Mouse (Mus musculus): Measurements from ENCODE around the gene Tbc1d15.

DNA sequence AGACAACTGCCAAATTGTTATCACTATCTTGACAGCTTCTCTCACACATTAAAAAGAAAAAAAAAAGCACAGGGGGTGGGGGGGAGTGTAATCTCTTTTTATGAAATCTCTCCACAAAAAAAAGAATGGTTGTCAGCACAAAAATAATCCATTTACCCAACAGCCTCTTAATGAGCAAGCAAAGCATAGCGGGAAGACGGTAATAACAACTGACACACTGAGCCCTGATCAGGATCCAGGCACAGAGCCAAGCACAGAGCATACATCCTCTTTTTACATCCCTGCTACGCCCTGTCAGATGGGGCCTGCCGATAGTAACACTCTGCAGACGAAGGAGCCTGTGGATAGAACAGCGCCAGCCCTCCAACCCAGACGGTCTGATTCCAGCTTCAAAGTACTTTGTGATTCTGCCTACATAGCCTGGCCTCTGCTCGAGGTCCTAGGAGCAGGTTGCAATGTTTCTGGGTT lies 79.9 kb downstream of the Tbc1d15 start:
- no peak for TF ChIP-seq CTCF (IDR thresholded peaks at IDR 0.05; ENCODE audit: low read depth, low read length)
- no peak for TF ChIP-seq POLR2A (IDR thresholded peaks at IDR 0.05; ENCODE audit: borderline replicate concordance, low read depth, low read length)
